Mouse (Mus musculus) CH12.LX (cell line): ENCODE measurements at regions not wholly inside any gene's neighbourhood (a gene's known extent, or its start where the extent isn't known, plus 50 kb on each side); places are given as distances from the start of the nearest gene placed in this dataset.

Source experiments
- DNase-seq: peaks from one replicate; pipeline ENCODE4 v3.0.0-alpha.2; 2013; ENCODE audit errors: extremely low read depth
- H3K27ac ChIP-seq: 2 replicates; pipeline ENCODE4 v1.5.1; 2012; ENCODE audit warnings: low read depth, mild to moderate bottlenecking, control low read depth, moderate library complexity; ENCODE audit not compliant: insufficient read depth
- H3K27me3 ChIP-seq: replicated peaks from 2 replicates; pipeline ENCODE3; 2012; ENCODE audit warnings: inconsistent platforms
- H3K36me3 ChIP-seq, 2 experiments: replicated peaks in 1 of 2; 2 replicates each; pipeline versions ENCODE3 to v1.6.1; 2012; ENCODE audit warnings: inconsistent platforms in 1 of 2, low read length in 1 of 2, mild to moderate bottlenecking in 1 of 2, mixed read lengths in 1 of 2, moderate library complexity in 1 of 2; ENCODE audit not compliant: control insufficient read depth in 1 of 2, insufficient read depth in 1 of 2
- H3K4me1 ChIP-seq, 2 experiments: 2 replicates each; pipeline ENCODE4 v1.6.1; 2012; ENCODE audit warnings: inconsistent platforms in 1 of 2, moderate library complexity in 1 of 2; ENCODE audit not compliant: insufficient read depth in 2 of 2, control insufficient read depth in 1 of 2
- H3K4me2 ChIP-seq: 2 replicates; pipeline ENCODE4 v1.6.1; 2012; ENCODE audit warnings: low read depth, mild to moderate bottlenecking, control low read depth; ENCODE audit not compliant: poor library complexity, insufficient read depth, severe bottlenecking
- H3K4me3 ChIP-seq, 3 experiments: fragments of 150-350 bp in 1 of 3; sonication (generic) in 1 of 3; replicated peaks in 1 of 3; 2 replicates each; pipeline versions ENCODE3 to v1.5.1; 2011 to 2012; ENCODE audit warnings: low read depth in 2 of 3, low read length in 2 of 3, mild to moderate bottlenecking in 2 of 3, moderate library complexity in 2 of 3, control low read depth in 1 of 3, improper control_type of control experiment in 1 of 3, inconsistent platforms in 1 of 3, mixed read lengths in 1 of 3; ENCODE audit not compliant: poor library complexity in 1 of 3
- H3K79me2 ChIP-seq: replicated peaks from 2 replicates; pipeline ENCODE4 v1.6.1; 2012; ENCODE audit warnings: mild to moderate bottlenecking, moderate library complexity; ENCODE audit not compliant: control insufficient read depth, poor library complexity, insufficient read depth, severe bottlenecking; ENCODE audit errors: extremely low read depth
- H3K9ac ChIP-seq: 2 replicates; pipeline ENCODE4 v1.6.1; 2012; ENCODE audit warnings: low read depth, mild to moderate bottlenecking, control low read depth, moderate library complexity; ENCODE audit not compliant: insufficient read depth
- H3K9me3 ChIP-seq: replicated peaks from 2 replicates; pipeline ENCODE3; 2012; ENCODE audit warnings: low read length, inconsistent platforms, mixed read lengths
- CHD1 ChIP-seq: IDR thresholded peaks from 2 replicates; pipeline ENCODE4 v1.6.1; 2012; ENCODE audit warnings: low read depth, low read length, improper control_type of control experiment, inconsistent platforms
- CTCF ChIP-seq, 2 experiments: IDR thresholded peaks in 1 of 2; conservative IDR thresholded peaks in 1 of 2; 2 replicates each; pipeline ENCODE4 v1.5.1; 2011 to 2012; ENCODE audit warnings: low read depth in 2 of 2, low read length in 2 of 2, improper control_type of control experiment in 1 of 2, inconsistent platforms in 1 of 2, mild to moderate bottlenecking in 1 of 2, moderate library complexity in 1 of 2
- IRF4 ChIP-seq: IDR thresholded peaks from 2 replicates; pipeline ENCODE4 v1.6.1; 2014; ENCODE audit warnings: low read depth, mild to moderate bottlenecking, inconsistent platforms, low read length, improper control_type of control experiment
- MAX ChIP-seq: IDR thresholded peaks from 2 replicates; pipeline ENCODE4 v1.6.1; 2011; ENCODE audit warnings: low read length, improper control_type of control experiment
- NRF1 ChIP-seq: IDR thresholded peaks from 2 replicates; pipeline ENCODE4 v1.6.1; 2014; ENCODE audit warnings: low read depth, mild to moderate bottlenecking, inconsistent platforms, low read length, improper control_type of control experiment, moderate library complexity
- SMC3 ChIP-seq: IDR thresholded peaks from 2 replicates; pipeline ENCODE4 v1.6.1; 2011; ENCODE audit warnings: low read depth, low read length, improper control_type of control experiment
- TCF12 ChIP-seq: IDR thresholded peaks from 2 replicates; pipeline ENCODE4 v1.6.1; 2014; ENCODE audit warnings: low read depth, mild to moderate bottlenecking, inconsistent platforms, low read length, improper control_type of control experiment
- USF2 ChIP-seq: conservative IDR thresholded peaks from 2 replicates; pipeline ENCODE4 v1.6.1; 2011; ENCODE audit warnings: low read depth, low read length, improper control_type of control experiment
- ZC3H11A ChIP-seq: IDR thresholded peaks from 2 replicates; pipeline ENCODE4 v1.6.1; 2012; ENCODE audit warnings: low read depth, mild to moderate bottlenecking, inconsistent platforms, low read length, improper control_type of control experiment
- ZKSCAN1 ChIP-seq: IDR thresholded peaks from 2 replicates; pipeline ENCODE4 v1.6.1; 2012; ENCODE audit warnings: low read depth, inconsistent platforms, low read length, improper control_type of control experiment, borderline replicate concordance
- ZNF384 ChIP-seq: IDR thresholded peaks from 2 replicates; pipeline ENCODE4 v1.6.1; 2012; ENCODE audit warnings: low read depth, low read length, improper control_type of control experiment, inconsistent platforms
- dilution Hi-C: fragments of 300-500 bp; cut with MboI; formaldehyde crosslinking; loops from 2 replicates; pipeline ENCODE4 v1.14.3; 2020; ENCODE audit warnings: low sequenced_read_pairs; ENCODE audit not compliant: extremely low pct_unique_long_range_greater_than_20kb, extremely low pct_ligation_motif_present
- in situ Hi-C: fragments of 300-500 bp; cut with MboI; formaldehyde crosslinking; loops from 3 replicates; pipeline ENCODE4 v1.14.3; 2019; ENCODE audit warnings: low sequenced_read_pairs, low pct_ligation_motif_present, low pct_unique_long_range_greater_than_20kb, mixed read lengths

- in situ Hi-C loops = no loop called here
- Histone ChIP-seq H3K4me1 (no peaks in the 10 kb centered on the region), H3K4me3 (no peak overlapping the region), H3K9me3 (peaks cover 59% of the 10 kb centered on the region), H3K4me2 (no peak overlapping the region), H3K27me3 (no peaks in the 10 kb centered on the region), H3K36me3 (no peaks in the 10 kb centered on the region), H3K9ac (no peak overlapping the region), H3K27ac (no peak overlapping the region), H3K79me2 (no peaks in the 10 kb centered on the region)
- DNase-seq = no peak
- dilution Hi-C loops = no loop called here
- TF ChIP-seq ZKSCAN1 (no peak), ZC3H11A (no peak), ZNF384 (no peak), IRF4 (no peak), TCF12 (no peak)
These were observed 204.5 kb upstream of the Pou3f3 start for GRCm38 (mm10) chr1:42490856-42491643.

- no peak for TF ChIP-seq USF2
- TF ChIP-seq CHD1 = no peak
- TF ChIP-seq, all 38 proteins: peak for 0
- no peak overlapping the region for H3K9ac ChIP-seq
- H3K9me3 ChIP-seq = peaks cover 57% of the 10 kb centered on the region
- in situ Hi-C loops (no loop called here), dilution Hi-C loops (no loop called here)
- H3K4me1 ChIP-seq = no peaks in the 10 kb centered on the region
- H3K79me2 ChIP-seq = no peaks in the 10 kb centered on the region
- no peak for DNase-seq
- H3K27ac ChIP-seq = no peak overlapping the region
- H3K27me3 ChIP-seq = no peaks in the 10 kb centered on the region
- H3K36me3 ChIP-seq = no peaks in the 10 kb centered on the region
- H3K4me3 ChIP-seq = no peak overlapping the region
- H3K4me2 ChIP-seq = no peak overlapping the region
These were observed 203.8 kb upstream of the Pou3f3 start for GRCm38 (mm10) chr1:42491644-42492277.

GRCm38 (mm10) chr1:42496022-42496421 lies 199.5 kb upstream of the Pou3f3 start:
- dilution Hi-C loops (no loop called here), in situ Hi-C loops (no loop called here)
- H3K9ac ChIP-seq = no peak overlapping the region
- H3K4me1 ChIP-seq = no peaks in the 10 kb centered on the region
- H3K36me3 ChIP-seq = no peaks in the 10 kb centered on the region
- H3K27me3 ChIP-seq = no peaks in the 10 kb centered on the region
- H3K79me2 ChIP-seq = no peaks in the 10 kb centered on the region
- no peak overlapping the region for H3K4me3 ChIP-seq
- no peak for DNase-seq
- TF ChIP-seq NRF1 (no peak), MAX (no peak), CTCF (conservative IDR thresholded peaks at IDR 0.05 in 1 of 2, IDR thresholded peaks at IDR 0.05 in 1 of 2; ENCODE audit: low read depth in 2 of 2, low read length in 2 of 2) (no peak), SMC3 (no peak), CHD1 (no peak)
- no peak overlapping the region for H3K4me2 ChIP-seq
- H3K27ac ChIP-seq = no peak overlapping the region
- H3K9me3 ChIP-seq = peaks cover 60% of the 10 kb centered on the region
